Comparison of ENCODE assay signal across 19 mouse cellular contexts in the genomic region with DNA sequence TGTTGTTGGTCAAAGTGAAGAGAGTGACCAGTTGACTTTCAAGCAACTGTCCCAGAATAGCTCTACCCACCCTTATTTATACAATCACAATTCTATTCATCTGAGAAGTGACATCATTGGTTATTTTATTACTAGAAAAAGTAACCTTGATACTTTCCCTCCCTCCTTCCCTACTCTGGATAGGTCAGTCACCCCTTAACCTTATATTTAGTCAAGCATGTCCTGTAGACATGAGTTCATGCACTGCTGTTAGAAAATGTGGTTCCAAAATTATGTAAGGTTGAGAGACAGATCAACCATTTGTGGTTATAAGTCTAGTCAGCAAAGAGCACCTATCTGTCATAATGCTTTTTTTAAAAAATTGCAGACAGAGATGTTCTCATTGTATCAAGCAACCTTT.
DNase-seq lines count a peak whose midpoint lies in the region; ATAC-seq and TF ChIP-seq lines count a peak whose summit lies in the region.
"Had no signal": no experiment of that assay in that cellular context is flagged by ENCODE, and none has a peak within 500 bp of the region (broad histone marks: within the 10 kb centered on the region; RNA-seq: fewer than 3 reads in every experiment).

No protein-coding gene starts in this region.

- no peak for TF ChIP-seq CTCF in liver, adult 2 months (IDR thresholded peaks at IDR 0.05; ENCODE audit: low read depth, low read length)
- no peak for TF ChIP-seq CTCF in liver, postnatal 0 days (IDR thresholded peaks at IDR 0.05; ENCODE audit: low read depth)

- H3K79me2 ChIP-seq in liver, adult 2 months (ENCODE audit: control insufficient read depth, insufficient read depth, low read length): no peaks in the 10 kb centered on the region

- no peaks in the 10 kb centered on the region for H3K9me3 ChIP-seq in liver, postnatal 0 days (ENCODE audit: low read length)
- no peaks in the 10 kb centered on the region for H3K9me3 ChIP-seq in liver, embryonic 11.5 days (ENCODE audit: control insufficient read depth, low read length)
- H3K9me3 ChIP-seq: G1E had no signal

- no peak overlapping the region for H3K4me2 ChIP-seq in liver, postnatal 0 days (ENCODE audit: low read depth, low read length)
- H3K4me2 ChIP-seq in liver, embryonic 11.5 days: no peak overlapping the region

- H3K4me1 ChIP-seq in liver, adult 2 months (ENCODE audit: control insufficient read depth, insufficient read depth, low read length): peaks cover 8% of the 10 kb centered on the region
- no peaks in the 10 kb centered on the region for H3K4me1 ChIP-seq in liver, postnatal 0 days (ENCODE audit: insufficient read depth)
- H3K4me1 ChIP-seq in liver, embryonic 11.5 days (replicated peaks; ENCODE audit: control insufficient read depth, insufficient read depth, low read length): no peaks in the 10 kb centered on the region

- no peaks in the 10 kb centered on the region for H3K27me3 ChIP-seq in liver, adult 2 months (ENCODE audit: control insufficient read depth, insufficient read depth, low read length)
- H3K27me3 ChIP-seq in liver, postnatal 0 days (ENCODE audit: insufficient read depth, low read length): no peaks in the 10 kb centered on the region
- no peaks in the 10 kb centered on the region for H3K27me3 ChIP-seq in liver, embryonic 11.5 days (replicated peaks; ENCODE audit: control insufficient read depth, insufficient read depth, low read length)
- H3K27me3 ChIP-seq: CH12.LX, Patski had no signal

- no peak overlapping the region for H3K4me3 ChIP-seq in liver, adult 2 months (ENCODE audit: insufficient read depth, low read depth, low read length)
- no peak overlapping the region for H3K4me3 ChIP-seq in liver, postnatal 0 days (ENCODE audit: low read depth, low read length)
- no peak overlapping the region for H3K4me3 ChIP-seq in liver, embryonic 11.5 days (ENCODE audit: low read depth, low read length)

- no peak for TF ChIP-seq POLR2A in liver, adult 2 months (IDR thresholded peaks at IDR 0.05; ENCODE audit: extremely low read depth, insufficient read depth, low read length)

- peak; percentile 71 for DNase-seq in liver, adult 2 months (ENCODE audit: extremely low read depth, low read depth, low spot score)
- DNase-seq in liver: no peak
- DNase-seq in liver, postnatal 0 days: no peak
- no peak for DNase-seq in liver, embryonic 11.5 days (ENCODE audit: low spot score)
- DNase-seq: adrenal gland, adult 2 months; adrenal gland, adult 8-10 months; adrenal gland, postnatal 10 days; adrenal gland, postnatal 14 days; adrenal gland, postnatal 25 days; adrenal gland, postnatal 36 days; B cell, adult 2 months; cerebellum, adult 11 months; cerebellum, adult 11-12 months; cerebellum, adult 18-20 months had no signal

- TF ChIP-seq EP300 in liver, postnatal 0 days (IDR thresholded peaks at IDR 0.05; ENCODE audit: low read depth): no peak

- no peak overlapping the region for H3K27ac ChIP-seq in liver, adult 2 months (replicated peaks; ENCODE audit: insufficient read depth, low read depth, low read length)
- no peak overlapping the region for H3K27ac ChIP-seq in liver, postnatal 0 days (ENCODE audit: low read depth)
- H3K27ac ChIP-seq in liver, embryonic 11.5 days (ENCODE audit: low read depth, low read length): no peak overlapping the region

- no peaks in the 10 kb centered on the region for H3K36me3 ChIP-seq in liver, adult 2 months (ENCODE audit: control insufficient read depth, insufficient read depth, low read length)
- H3K36me3 ChIP-seq in liver, postnatal 0 days (replicated peaks; ENCODE audit: insufficient read depth, low read length): no peaks in the 10 kb centered on the region
- H3K36me3 ChIP-seq in liver, embryonic 11.5 days (ENCODE audit: control insufficient read depth, insufficient read depth, low read length): no peaks in the 10 kb centered on the region
- H3K36me3 ChIP-seq: G1E had no signal

- peak; percentile 55 for ATAC-seq in liver, postnatal 0 days
- ATAC-seq in liver, embryonic 11.5 days (replicated peaks; ENCODE audit: low FRiP score): no peak
- ATAC-seq: activated CD4-positive, CD25-positive, alpha-beta regulatory T cell, adult 4 months; CD4-positive, CD25-positive, alpha-beta regulatory T cell, adult 4 months; Patski had no signal

- no peak overlapping the region for H3K9ac ChIP-seq in liver, adult 2 months (ENCODE audit: low read depth, low read length)
- H3K9ac ChIP-seq in liver, postnatal 0 days (replicated peaks): no peak overlapping the region
- H3K9ac ChIP-seq in liver, embryonic 11.5 days (ENCODE audit: low read depth, low read length): no peak overlapping the region
